Mouse (Mus musculus) stomach, embryonic 14.5 days (tissue): Measurements from ENCODE around the gene Vsx2. TPM values are rescaled to one million over a fixed set of nuclear protein-coding genes. Genes with fewer than 3 reads are reported as not detected.

Source experiments
- ATAC-seq: fragments of 200-750 bp; cut with Nextera tagmentation; 2 replicates; pipeline ENCODE4 v1.8.0; 2017; ENCODE audit warnings: low read depth, moderate TSS enrichment; ENCODE audit not compliant: insufficient number of reproducible peaks, insufficient read depth, low FRiP score
- H3K27ac ChIP-seq: fragments of 300-500 bp; sonication (generic); 2 replicates; pipeline ENCODE4 v1.5.1; 2014; ENCODE audit warnings: mild to moderate bottlenecking, low read length, moderate library complexity, mixed read lengths
- H3K27me3 ChIP-seq: fragments of 300-500 bp; sonication (generic); 2 replicates; pipeline ENCODE4 v1.6.1; 2014; ENCODE audit warnings: low read length, control low read depth, mixed read lengths; ENCODE audit not compliant: control insufficient read depth, insufficient read depth
- H3K36me3 ChIP-seq: fragments of 300-500 bp; sonication (generic); 2 replicates; pipeline ENCODE4 v1.6.1; 2014; ENCODE audit warnings: mild to moderate bottlenecking, control low read depth, low read length, moderate library complexity, mixed read lengths; ENCODE audit not compliant: control insufficient read depth, insufficient read depth
- H3K4me1 ChIP-seq: fragments of 300-500 bp; sonication (generic); 2 replicates; pipeline ENCODE4 v1.6.1; 2014; ENCODE audit warnings: low read length, control low read depth, mixed read lengths; ENCODE audit not compliant: control insufficient read depth, insufficient read depth
- H3K4me2 ChIP-seq: fragments of 300-500 bp; sonication (generic); replicated peaks from 2 replicates; pipeline ENCODE4 v1.6.1; 2014; ENCODE audit warnings: low read depth, low read length, control low read depth
- H3K4me3 ChIP-seq: fragments of 300-500 bp; sonication (generic); 2 replicates; pipeline ENCODE4 v1.5.1; 2014; ENCODE audit warnings: low read depth, low read length, control low read depth
- H3K9ac ChIP-seq: fragments of 300-500 bp; sonication (generic); replicated peaks from 2 replicates; pipeline ENCODE4 v1.6.1; 2014; ENCODE audit warnings: low read depth, mild to moderate bottlenecking, control low read depth, low read length, moderate library complexity, mixed read lengths
- H3K9me3 ChIP-seq: fragments of 300-500 bp; sonication (generic); 2 replicates; pipeline ENCODE4 v1.6.1; 2016; ENCODE audit warnings: low read depth, low read length, control low read depth; ENCODE audit not compliant: control insufficient read depth
- WGBS: fragments of 180-500 bp; shearing (Covaris S2); extraction: QIAGEN DNeasy Blood & Tissue Kit; methylation state at CpG from one replicate; pipeline ENCODE4 v1.1.7; 2014; 5-methylcytosine and 5-hydroxymethylcytosine counted together
- polyA plus RNA-seq: library from polyadenylated mRNA; unstranded; fragments of >200 nt; fragmentation: Nextera tagmentation; extraction: Ambion mirVana; gene quantifications from 2 replicates; pipeline ENCODE4 v1.2.1, GENCODE M21; 2014

Gene Vsx2
- polyA plus RNA-seq, 1 experiment from 2014 or later: not detected

GRCm38 (mm10) chr12:84581285-84581684, 11.7 kb downstream of the Vsx2 start:
- Histone ChIP-seq H3K4me1 (no peaks in the 10 kb centered on the region), H3K9ac (no peak overlapping the region), H3K27me3 (no peaks in the 10 kb centered on the region), H3K4me3 (no peak overlapping the region), H3K9me3 (no peaks in the 10 kb centered on the region), H3K4me2 (no peak overlapping the region), H3K36me3 (no peaks in the 10 kb centered on the region), H3K27ac (no peak overlapping the region)
- WGBS: 98% methylated on average over 2 of the region's 2 CpGs
- ATAC-seq: no peak

GRCm38 (mm10) chr12:84589825-84590761, 20.5 kb downstream of the Vsx2 start:
- Histone ChIP-seq H3K9me3 (no peaks in the 10 kb centered on the region), H3K9ac (peak overlapping the region; percentile 42), H3K4me3 (peak overlapping the region; percentile 54), H3K4me1 (0 out of 2 replicates have a peak, but pooled peaks cover 7% of the 10 kb centered on the region), H3K27ac (no peak overlapping the region), H3K36me3 (no peaks in the 10 kb centered on the region), H3K4me2 (peak overlapping the region; percentile 100), H3K27me3 (no peaks in the 10 kb centered on the region)
- WGBS: 1% methylated on average over 54 of the region's 54 CpGs
- peak; percentile 73; the same call in 1 of the 2 replicates for ATAC-seq

- WGBS: 13% methylated on average over 8 of the region's 8 CpGs
- H3K4me2 ChIP-seq: no peak overlapping the region
- no peaks in the 10 kb centered on the region for H3K27me3 ChIP-seq
- H3K9me3 ChIP-seq: no peaks in the 10 kb centered on the region
- H3K27ac ChIP-seq: no peak overlapping the region
- H3K36me3 ChIP-seq: no peaks in the 10 kb centered on the region; the same call in 1 of the 2 replicates
- H3K4me3 ChIP-seq: no peak overlapping the region
- no peak for ATAC-seq
- H3K4me1 ChIP-seq: no peaks in the 10 kb centered on the region
- no peak overlapping the region for H3K9ac ChIP-seq
Measured at GRCm38 (mm10) chr12:84598324-84598723, 28.8 kb downstream of the Vsx2 start.

- Histone ChIP-seq H3K4me2 (no peak overlapping the region), H3K27ac (no peak overlapping the region), H3K9me3 (no peaks in the 10 kb centered on the region), H3K9ac (no peak overlapping the region), H3K36me3 (peaks cover 2% of the 10 kb centered on the region; the same call in 1 of the 2 replicates), H3K4me1 (no peaks in the 10 kb centered on the region), H3K4me3 (no peak overlapping the region), H3K27me3 (no peaks in the 10 kb centered on the region)
- 76% methylated on average over 5 of the region's 7 CpGs for WGBS
- ATAC-seq: no peak
Measured at GRCm38 (mm10) chr12:84604001-84604400, 34.4 kb downstream of the Vsx2 start.

- no peak for ATAC-seq
- Histone ChIP-seq H3K9me3 (no peaks in the 10 kb centered on the region), H3K4me3 (no peak overlapping the region), H3K4me1 (no peaks in the 10 kb centered on the region), H3K9ac (no peak overlapping the region), H3K27ac (no peak overlapping the region), H3K27me3 (no peaks in the 10 kb centered on the region), H3K4me2 (no peak overlapping the region), H3K36me3 (peaks cover 2% of the 10 kb centered on the region; the same call in 1 of the 2 replicates)
- WGBS: 80% methylated on average over 7 of the region's 7 CpGs
Measured at GRCm38 (mm10) chr12:84605860-84606259, 36.3 kb downstream of the Vsx2 start.

- H3K9ac ChIP-seq: no peak overlapping the region
- H3K36me3 ChIP-seq: peaks cover 2% of the 10 kb centered on the region; the same call in 1 of the 2 replicates
- no peaks in the 10 kb centered on the region for H3K27me3 ChIP-seq
- H3K9me3 ChIP-seq: no peaks in the 10 kb centered on the region
- H3K4me1 ChIP-seq: peaks cover 3% of the 10 kb centered on the region; the same call in 1 of the 2 replicates
- 85% methylated on average over 10 of the region's 10 CpGs for WGBS
- H3K4me2 ChIP-seq: no peak overlapping the region
- no peak overlapping the region for H3K4me3 ChIP-seq
- no peak overlapping the region for H3K27ac ChIP-seq
- ATAC-seq: no peak
Measured at GRCm38 (mm10) chr12:84611718-84612117, 42.2 kb downstream of the Vsx2 start.

GRCm38 (mm10) chr12:84612518-84612917, 43.0 kb downstream of the Vsx2 start:
- Histone ChIP-seq H3K9ac (no peak overlapping the region), H3K4me1 (peaks cover 4% of the 10 kb centered on the region; the same call in 1 of the 2 replicates), H3K4me3 (no peak overlapping the region), H3K9me3 (no peaks in the 10 kb centered on the region), H3K4me2 (no peak overlapping the region), H3K36me3 (no peaks in the 10 kb centered on the region; the same call in 1 of the 2 replicates), H3K27ac (no peak overlapping the region), H3K27me3 (no peaks in the 10 kb centered on the region)
- WGBS: 60% methylated on average over 8 of the region's 8 CpGs
- ATAC-seq: no peak

GRCm38 (mm10) chr12:84614001-84614400, 44.4 kb downstream of the Vsx2 start:
- Histone ChIP-seq H3K4me2 (no peak overlapping the region), H3K9ac (no peak overlapping the region), H3K27ac (no peak overlapping the region), H3K27me3 (no peaks in the 10 kb centered on the region), H3K4me1 (peaks cover 4% of the 10 kb centered on the region; the same call in 1 of the 2 replicates), H3K4me3 (no peak overlapping the region), H3K36me3 (no peaks in the 10 kb centered on the region; the same call in 1 of the 2 replicates), H3K9me3 (no peaks in the 10 kb centered on the region)
- no peak for ATAC-seq
- WGBS: 84% methylated on average over 11 of the region's 11 CpGs
